Mouse (Mus musculus): Measurements from ENCODE around the gene Tfap2a. TPM values are rescaled to one million over a fixed set of nuclear protein-coding genes. Genes with fewer than 3 reads are reported as not detected.

The Tfap2a gene
- polyA plus RNA-seq, 1 experiment from 2014 or later = 7.3 TPM

DNA sequence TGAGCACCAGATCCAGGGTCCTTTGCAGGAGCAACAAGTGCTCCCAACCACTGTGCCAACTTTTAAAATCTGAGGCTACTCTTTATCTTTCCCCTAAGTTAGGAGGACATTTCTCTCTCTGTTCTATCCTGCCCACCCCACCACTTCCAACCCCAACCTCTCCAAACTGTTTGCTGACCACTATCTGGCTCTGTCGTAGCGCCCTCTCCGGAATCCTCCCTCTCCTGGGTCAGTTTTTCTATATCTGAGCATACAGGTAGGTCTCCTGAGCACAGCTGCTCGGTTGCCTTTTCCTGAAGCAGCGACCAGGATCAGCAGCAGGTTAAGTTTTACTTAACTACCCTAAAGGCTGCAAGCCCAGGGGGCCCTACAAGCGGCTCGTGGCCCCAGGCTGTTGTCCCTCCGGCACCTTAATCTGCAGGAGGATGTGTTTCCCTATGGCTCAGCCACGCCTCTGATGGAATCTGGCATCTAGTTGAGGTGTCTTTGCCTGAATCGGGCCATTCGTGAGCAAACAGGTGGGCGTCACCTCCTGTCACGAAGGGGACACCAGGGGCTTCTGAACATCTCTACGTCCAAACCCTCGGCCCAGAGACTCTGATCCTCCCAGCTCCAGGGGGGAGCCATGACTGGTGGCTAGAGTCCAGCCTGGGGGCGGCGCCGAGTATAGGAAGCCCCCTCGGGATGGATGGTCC is 6.1 kb upstream of the Tfap2a start:
- H3K9me3 ChIP-seq (ENCODE audit: control insufficient read depth, low read length) = no peaks in the 10 kb centered on the region
- no peak overlapping the region for H3K27ac ChIP-seq (replicated peaks; ENCODE audit: low read depth, low read length)
- ATAC-seq (ENCODE audit: insufficient number of reproducible peaks, low FRiP score, low TSS enrichment, low read depth) = no peak
- H3K27me3 ChIP-seq (ENCODE audit: control insufficient read depth, insufficient read depth, low read length) = peaks cover 62% of the 10 kb centered on the region
- peaks cover 6% of the 10 kb centered on the region; the same call in 1 of the 2 replicates for H3K4me1 ChIP-seq (ENCODE audit: control insufficient read depth, insufficient read depth, low read length)
- no peaks in the 10 kb centered on the region for H3K36me3 ChIP-seq (ENCODE audit: control insufficient read depth, insufficient read depth, low read length)
- H3K4me3 ChIP-seq (ENCODE audit: low read depth, low read length) = peak overlapping the region; percentile 17
- DNase-seq (ENCODE audit: low spot score) = peak; percentile 40
- H3K9ac ChIP-seq (ENCODE audit: low read length) = no peak overlapping the region
- peak overlapping the region; percentile 44 for H3K4me2 ChIP-seq (ENCODE audit: low read depth, severe bottlenecking)
- 1% methylated on average over 19 of the region's 19 CpGs for WGBS

GRCm38 (mm10) chr13:40743221-40743620 is 5.0 kb upstream of the Tfap2a start:
- Histone ChIP-seq H3K4me1 (ENCODE audit: control insufficient read depth, insufficient read depth, low read length) (peaks cover 6% of the 10 kb centered on the region; the same call in 1 of the 2 replicates), H3K27ac (replicated peaks; ENCODE audit: low read depth, low read length) (no peak overlapping the region), H3K27me3 (ENCODE audit: control insufficient read depth, insufficient read depth, low read length) (peaks cover 73% of the 10 kb centered on the region), H3K9ac (ENCODE audit: low read length) (no peak overlapping the region), H3K4me3 (ENCODE audit: low read depth, low read length) (no peak overlapping the region), H3K9me3 (ENCODE audit: control insufficient read depth, low read length) (no peaks in the 10 kb centered on the region), H3K4me2 (ENCODE audit: low read depth, severe bottlenecking) (no peak overlapping the region), H3K36me3 (ENCODE audit: control insufficient read depth, insufficient read depth, low read length) (no peaks in the 10 kb centered on the region)
- WGBS = 7% methylated on average over 4 of the region's 4 CpGs
- peak; percentile 33 for DNase-seq (ENCODE audit: low spot score)
- ATAC-seq (ENCODE audit: insufficient number of reproducible peaks, low FRiP score, low TSS enrichment, low read depth) = no peak

DNA sequence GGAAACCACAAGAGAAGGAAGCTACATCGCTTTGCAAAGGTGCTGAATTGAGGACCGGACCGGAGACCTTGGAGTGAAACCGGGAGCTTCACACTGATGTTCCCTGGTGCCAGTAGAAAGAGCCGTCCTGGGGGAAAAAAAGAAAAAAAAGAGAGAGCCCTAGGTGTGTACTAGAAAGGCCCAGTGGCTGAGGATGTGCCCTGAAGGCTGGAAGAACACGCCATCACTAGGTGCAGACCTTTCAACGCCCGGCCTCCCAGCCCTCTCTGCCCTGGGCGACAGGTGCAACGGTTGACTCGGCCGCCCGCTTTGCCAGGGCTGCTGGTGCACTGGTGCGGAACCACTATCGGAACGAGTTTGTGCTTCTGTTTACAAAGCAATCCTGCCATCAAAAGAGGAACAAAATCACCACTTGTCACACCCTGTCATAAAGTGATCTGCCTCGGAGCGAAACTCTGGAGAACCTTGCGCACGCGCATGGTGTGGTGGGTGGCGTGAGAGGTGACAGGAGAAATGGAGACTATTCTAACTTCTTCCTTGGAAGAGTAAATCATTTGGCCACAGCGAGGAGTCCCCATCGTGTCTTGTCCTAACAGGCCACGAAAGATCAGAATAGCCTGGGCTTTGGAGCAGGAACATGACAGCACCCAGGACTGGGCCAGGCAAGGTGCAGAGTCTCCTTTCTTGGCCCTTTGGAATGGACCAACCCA is 3.8 kb upstream of the Tfap2a start:
- Histone ChIP-seq H3K27me3 (ENCODE audit: control insufficient read depth, insufficient read depth, low read length) (peaks cover 85% of the 10 kb centered on the region), H3K4me1 (ENCODE audit: control insufficient read depth, insufficient read depth, low read length) (peaks cover 8% of the 10 kb centered on the region; the same call in 1 of the 2 replicates), H3K4me3 (ENCODE audit: low read depth, low read length) (no peak overlapping the region), H3K9me3 (ENCODE audit: control insufficient read depth, low read length) (no peaks in the 10 kb centered on the region), H3K4me2 (ENCODE audit: low read depth, severe bottlenecking) (no peak overlapping the region), H3K27ac (replicated peaks; ENCODE audit: low read depth, low read length) (no peak overlapping the region), H3K36me3 (ENCODE audit: control insufficient read depth, insufficient read depth, low read length) (no peaks in the 10 kb centered on the region), H3K9ac (ENCODE audit: low read length) (no peak overlapping the region)
- WGBS = 2% methylated on average over 25 of the region's 25 CpGs
- DNase-seq (ENCODE audit: low spot score) = peak; percentile 45
- ATAC-seq (ENCODE audit: insufficient number of reproducible peaks, low FRiP score, low TSS enrichment, low read depth) = no peak

GRCm38 (mm10) chr13:40741436-40741835 is 3.3 kb upstream of the Tfap2a start:
- H3K9ac ChIP-seq (ENCODE audit: low read length) = no peak overlapping the region
- H3K9me3 ChIP-seq (ENCODE audit: control insufficient read depth, low read length) = no peaks in the 10 kb centered on the region
- H3K36me3 ChIP-seq (ENCODE audit: control insufficient read depth, insufficient read depth, low read length) = no peaks in the 10 kb centered on the region
- no peak overlapping the region for H3K4me2 ChIP-seq (ENCODE audit: low read depth, severe bottlenecking)
- DNase-seq (ENCODE audit: low spot score) = no peak
- H3K27me3 ChIP-seq (ENCODE audit: control insufficient read depth, insufficient read depth, low read length) = peaks cover 91% of the 10 kb centered on the region
- H3K4me3 ChIP-seq (ENCODE audit: low read depth, low read length) = no peak overlapping the region
- no peak for ATAC-seq (ENCODE audit: insufficient number of reproducible peaks, low FRiP score, low TSS enrichment, low read depth)
- peaks cover 8% of the 10 kb centered on the region; the same call in 1 of the 2 replicates for H3K4me1 ChIP-seq (ENCODE audit: control insufficient read depth, insufficient read depth, low read length)
- no peak overlapping the region for H3K27ac ChIP-seq (replicated peaks; ENCODE audit: low read depth, low read length)
- WGBS = 2% methylated on average over 7 of the region's 7 CpGs

GRCm38 (mm10) chr13:40740727-40741360 is 2.7 kb upstream of the Tfap2a start:
- Histone ChIP-seq H3K4me1 (ENCODE audit: control insufficient read depth, insufficient read depth, low read length) (peaks cover 9% of the 10 kb centered on the region; the same call in 1 of the 2 replicates), H3K9me3 (ENCODE audit: control insufficient read depth, low read length) (no peaks in the 10 kb centered on the region), H3K9ac (ENCODE audit: low read length) (no peak overlapping the region), H3K27me3 (ENCODE audit: control insufficient read depth, insufficient read depth, low read length) (peaks cover 97% of the 10 kb centered on the region), H3K36me3 (ENCODE audit: control insufficient read depth, insufficient read depth, low read length) (no peaks in the 10 kb centered on the region), H3K4me3 (ENCODE audit: low read depth, low read length) (no peak overlapping the region), H3K27ac (replicated peaks; ENCODE audit: low read depth, low read length) (no peak overlapping the region), H3K4me2 (ENCODE audit: low read depth, severe bottlenecking) (no peak overlapping the region)
- ATAC-seq (ENCODE audit: insufficient number of reproducible peaks, low FRiP score, low TSS enrichment, low read depth) = no peak
- peak; percentile 44 for DNase-seq (ENCODE audit: low spot score)
- WGBS = 2% methylated on average over 19 of the region's 19 CpGs

- H3K9ac ChIP-seq (ENCODE audit: low read length) = no peak overlapping the region
- no peak overlapping the region for H3K4me3 ChIP-seq (ENCODE audit: low read depth, low read length)
- H3K9me3 ChIP-seq (ENCODE audit: control insufficient read depth, low read length) = no peaks in the 10 kb centered on the region
- peaks cover 98% of the 10 kb centered on the region for H3K27me3 ChIP-seq (ENCODE audit: control insufficient read depth, insufficient read depth, low read length)
- no peaks in the 10 kb centered on the region for H3K36me3 ChIP-seq (ENCODE audit: control insufficient read depth, insufficient read depth, low read length)
- ATAC-seq (ENCODE audit: insufficient number of reproducible peaks, low FRiP score, low TSS enrichment, low read depth) (no peak), DNase-seq (ENCODE audit: low spot score) (peak; percentile 53)
- WGBS = 2% methylated on average over 10 of the region's 10 CpGs
- no peak overlapping the region for H3K27ac ChIP-seq (replicated peaks; ENCODE audit: low read depth, low read length)
- H3K4me1 ChIP-seq (ENCODE audit: control insufficient read depth, insufficient read depth, low read length) = peaks cover 14% of the 10 kb centered on the region; the same call in 1 of the 2 replicates
- no peak overlapping the region for H3K4me2 ChIP-seq (ENCODE audit: low read depth, severe bottlenecking)
Observed at GRCm38 (mm10) chr13:40739901-40740300, 1.7 kb upstream of the Tfap2a start.

DNA sequence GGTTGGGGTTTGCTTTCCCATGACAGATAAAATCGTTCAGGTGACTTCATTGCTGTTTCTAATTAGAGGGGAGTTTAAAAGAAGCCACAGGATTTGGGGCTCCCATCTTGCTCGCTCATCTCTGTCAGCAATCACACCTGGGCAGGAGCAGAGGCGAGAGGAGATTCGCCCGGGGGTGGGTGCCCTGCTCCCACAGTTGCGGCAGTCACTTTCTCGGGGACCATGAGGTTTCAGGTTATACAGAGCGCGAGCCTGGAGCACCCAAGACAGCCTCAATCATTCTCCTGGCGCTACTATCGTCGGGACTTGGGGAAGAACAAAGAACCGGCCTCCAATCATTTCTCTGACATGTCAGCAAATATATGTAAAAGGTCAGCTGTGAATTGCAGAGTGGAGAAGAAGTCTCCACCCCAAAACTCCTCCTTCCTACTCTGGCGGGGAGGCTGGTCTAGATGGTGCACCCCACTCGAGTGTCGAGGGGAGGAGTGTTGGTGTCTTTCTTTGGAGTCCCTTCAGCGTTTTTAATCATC is 1.0 kb upstream of the Tfap2a start:
- peaks cover 8% of the 10 kb centered on the region; the same call in 1 of the 2 replicates for H3K4me1 ChIP-seq (ENCODE audit: control insufficient read depth, insufficient read depth, low read length)
- no peaks in the 10 kb centered on the region for H3K9me3 ChIP-seq (ENCODE audit: control insufficient read depth, low read length)
- no peaks in the 10 kb centered on the region for H3K36me3 ChIP-seq (ENCODE audit: control insufficient read depth, insufficient read depth, low read length)
- H3K27me3 ChIP-seq (ENCODE audit: control insufficient read depth, insufficient read depth, low read length) = peaks cover 95% of the 10 kb centered on the region
- 0% methylated on average over 17 of the region's 17 CpGs for WGBS
- DNase-seq (ENCODE audit: low spot score) (peak; percentile 46), ATAC-seq (ENCODE audit: insufficient number of reproducible peaks, low FRiP score, low TSS enrichment, low read depth) (no peak)
- H3K4me3 ChIP-seq (ENCODE audit: low read depth, low read length) = 0 out of 2 replicates have a peak overlapping the region, but pooled peaks have one; percentile 2
- no peak overlapping the region for H3K4me2 ChIP-seq (ENCODE audit: low read depth, severe bottlenecking)
- H3K27ac ChIP-seq (replicated peaks; ENCODE audit: low read depth, low read length) = no peak overlapping the region
- H3K9ac ChIP-seq (ENCODE audit: low read length) = no peak overlapping the region

DNA sequence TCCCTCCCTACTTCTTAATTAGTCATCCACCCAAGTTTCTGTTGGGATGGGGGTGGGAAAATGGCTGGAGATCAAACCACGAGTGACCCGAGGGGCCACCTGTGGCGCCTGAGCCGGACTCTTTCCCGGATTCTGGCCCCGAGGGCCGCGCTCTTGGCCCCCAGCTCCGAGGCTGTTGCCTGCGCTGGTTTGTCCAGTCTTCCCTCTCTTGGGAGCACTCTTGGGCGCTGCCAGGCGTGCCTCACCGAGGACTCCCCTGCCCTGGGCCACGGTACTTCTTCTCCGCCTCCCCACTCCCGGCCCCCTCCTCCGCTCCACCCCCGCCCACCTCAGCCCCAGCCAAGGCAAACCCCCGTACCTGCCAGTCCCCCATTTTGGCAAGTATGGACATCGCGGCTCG is 415 bp downstream of the Tfap2a start:
- no peak overlapping the region for H3K9ac ChIP-seq (ENCODE audit: low read length)
- peak overlapping the region; percentile 14; the same call in 1 of the 2 replicates for H3K4me3 ChIP-seq (ENCODE audit: low read depth, low read length)
- 1% methylated on average over 21 of the region's 22 CpGs for WGBS
- H3K27ac ChIP-seq (replicated peaks; ENCODE audit: low read depth, low read length) = no peak overlapping the region
- H3K4me1 ChIP-seq (ENCODE audit: control insufficient read depth, insufficient read depth, low read length) = peaks cover 16% of the 10 kb centered on the region
- ATAC-seq (ENCODE audit: insufficient number of reproducible peaks, low FRiP score, low TSS enrichment, low read depth) (no peak), DNase-seq (ENCODE audit: low spot score) (no peak)
- H3K27me3 ChIP-seq (ENCODE audit: control insufficient read depth, insufficient read depth, low read length) = peaks cover 91% of the 10 kb centered on the region
- H3K36me3 ChIP-seq (ENCODE audit: control insufficient read depth, insufficient read depth, low read length) = no peaks in the 10 kb centered on the region
- H3K4me2 ChIP-seq (ENCODE audit: low read depth, severe bottlenecking) = peak overlapping the region; percentile 12; the same call in 1 of the 2 replicates
- no peaks in the 10 kb centered on the region for H3K9me3 ChIP-seq (ENCODE audit: control insufficient read depth, low read length)

Measured in limb, embryonic 11.5 days (tissue).